Mouse (Mus musculus): ENCODE results near the gene Npas3. TPM values are rescaled to one million over a fixed set of nuclear protein-coding genes. Genes with fewer than 3 reads are reported as not detected.

Gene Npas3
- total RNA-seq, 2 experiments from 2014 or later, result 18.0 to 21.1 TPM

DNA sequence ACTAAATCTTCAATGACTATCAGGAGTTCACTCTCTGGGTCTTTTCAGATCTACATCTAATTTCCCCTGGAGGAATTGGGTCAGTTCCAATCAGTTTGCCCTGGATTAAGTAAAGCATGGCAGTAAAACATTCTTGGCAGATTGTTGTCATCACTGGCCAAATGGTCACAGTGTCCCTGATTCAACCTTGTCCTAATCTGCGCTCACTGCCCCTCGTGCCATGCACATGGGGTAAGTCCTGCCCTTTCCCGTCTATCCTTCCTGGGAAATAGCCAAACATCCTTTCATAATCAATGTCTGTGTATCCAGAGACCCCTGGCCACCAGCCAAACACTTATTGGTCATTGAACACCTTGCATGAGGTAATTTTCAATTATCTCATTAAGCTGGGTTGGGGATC is 432.0 kb downstream of the Npas3 start:
- intact Hi-C loops (cut with DNase I), result no loop called here
- DNase-seq (ENCODE audit: extremely low spot score in 1 of 2, low spot score in 2 of 2), result no peak
- H3K27ac ChIP-seq, result no peak overlapping the region
- no peak overlapping the region for H3K4me3 ChIP-seq
- no peak for TF ChIP-seq CTCF (IDR thresholded peaks at IDR 0.05)

DNA sequence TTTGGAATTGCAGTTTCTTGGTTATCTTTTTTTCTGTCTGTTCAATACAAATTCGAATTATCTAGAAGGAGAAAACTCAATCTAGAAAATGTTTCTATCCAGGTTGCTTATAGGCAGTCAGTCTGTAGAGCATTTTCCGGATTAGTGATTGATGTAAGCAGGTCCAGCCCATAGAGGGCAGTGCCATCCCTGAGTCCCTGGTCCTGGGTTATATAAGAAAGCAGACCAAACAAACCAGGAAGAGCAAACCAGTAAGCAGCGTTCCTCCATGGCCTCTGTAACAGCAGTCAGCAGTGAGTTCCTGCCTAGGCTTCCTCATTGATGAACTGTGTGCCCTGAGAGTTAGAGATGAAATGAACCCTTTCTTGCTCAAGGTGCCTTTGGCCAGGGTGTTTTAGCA is 433.6 kb downstream of the Npas3 start:
- Histone ChIP-seq H3K27ac (no peak overlapping the region), H3K4me3 (no peak overlapping the region)
- no peak for DNase-seq (ENCODE audit: extremely low spot score in 1 of 2, low spot score in 2 of 2)
- peak; percentile 21 for TF ChIP-seq CTCF (IDR thresholded peaks at IDR 0.05)
- intact Hi-C loops (cut with DNase I), result no loop called here

DNA sequence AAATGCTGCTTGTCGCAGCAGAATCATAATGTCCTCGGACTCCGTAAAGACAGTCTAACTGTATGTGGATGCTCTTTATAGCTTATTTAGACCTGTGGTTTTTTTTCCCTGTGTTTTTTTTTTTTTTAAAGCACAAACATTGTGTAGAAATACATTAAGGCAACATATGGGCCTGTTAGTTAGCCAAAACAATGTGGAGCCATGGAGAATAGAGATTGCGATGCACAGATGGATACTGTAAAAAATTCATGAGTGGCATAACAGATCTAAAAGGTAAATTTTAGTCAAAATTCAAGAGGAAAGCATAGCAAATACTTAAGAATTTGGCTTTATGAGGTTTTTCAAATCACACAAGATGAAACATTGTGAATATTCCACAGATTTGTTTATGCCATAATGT is 444.0 kb downstream of the Npas3 start:
- no peak overlapping the region for H3K4me3 ChIP-seq
- no peak overlapping the region for H3K27ac ChIP-seq
- no peak for DNase-seq (ENCODE audit: extremely low spot score in 1 of 2, low spot score in 2 of 2)
- TF ChIP-seq CTCF (IDR thresholded peaks at IDR 0.05), result no peak
- intact Hi-C loops (cut with DNase I), result no loop called here

DNA sequence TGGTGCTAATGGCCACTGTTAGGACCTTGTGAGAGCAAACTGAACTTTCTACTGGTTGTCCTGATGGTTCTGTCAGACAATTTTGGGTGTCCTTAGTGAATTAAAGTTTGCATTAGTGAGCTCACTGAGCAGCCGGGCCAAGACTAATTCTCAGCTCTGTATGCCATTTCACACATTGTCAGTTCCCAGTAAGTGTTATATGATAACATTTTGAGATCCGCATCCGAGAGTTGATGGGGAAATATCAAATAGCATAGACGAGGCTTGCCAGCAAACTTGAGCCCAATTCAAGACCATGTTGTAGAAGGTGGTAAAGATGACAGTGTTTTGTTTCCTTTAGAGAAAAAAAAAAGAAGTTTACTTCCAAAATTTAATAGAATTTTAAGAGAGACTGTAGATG is 445.9 kb downstream of the Npas3 start:
- no peak for TF ChIP-seq CTCF (IDR thresholded peaks at IDR 0.05)
- H3K4me3 ChIP-seq, result no peak overlapping the region
- no peak for DNase-seq (ENCODE audit: extremely low spot score in 1 of 2, low spot score in 2 of 2)
- no peak overlapping the region for H3K27ac ChIP-seq
- intact Hi-C loops (cut with DNase I), result no loop called here

DNA sequence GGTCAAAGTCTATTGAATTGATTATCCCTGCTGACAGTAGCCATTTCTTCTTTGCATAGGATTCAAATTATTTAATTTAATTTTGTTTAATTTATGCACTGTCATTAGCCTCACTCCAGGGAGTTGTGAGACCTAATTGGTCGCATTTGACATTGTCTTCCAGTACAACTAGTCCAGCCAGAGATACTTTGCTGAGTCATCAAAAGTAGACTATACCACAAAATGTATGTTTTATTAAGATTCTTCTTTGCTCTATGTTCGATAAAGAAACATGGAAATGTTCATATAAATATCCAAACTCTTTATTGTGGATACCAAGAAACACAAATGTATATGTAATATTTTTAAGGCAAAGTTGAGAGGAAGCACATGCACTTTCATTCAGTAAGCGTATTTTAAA is 446.8 kb downstream of the Npas3 start:
- intact Hi-C loops (cut with DNase I), result no loop called here
- no peak for TF ChIP-seq CTCF (IDR thresholded peaks at IDR 0.05)
- Histone ChIP-seq H3K4me3 (no peak overlapping the region), H3K27ac (no peak overlapping the region)
- no peak for DNase-seq (ENCODE audit: extremely low spot score in 1 of 2, low spot score in 2 of 2)

DNA sequence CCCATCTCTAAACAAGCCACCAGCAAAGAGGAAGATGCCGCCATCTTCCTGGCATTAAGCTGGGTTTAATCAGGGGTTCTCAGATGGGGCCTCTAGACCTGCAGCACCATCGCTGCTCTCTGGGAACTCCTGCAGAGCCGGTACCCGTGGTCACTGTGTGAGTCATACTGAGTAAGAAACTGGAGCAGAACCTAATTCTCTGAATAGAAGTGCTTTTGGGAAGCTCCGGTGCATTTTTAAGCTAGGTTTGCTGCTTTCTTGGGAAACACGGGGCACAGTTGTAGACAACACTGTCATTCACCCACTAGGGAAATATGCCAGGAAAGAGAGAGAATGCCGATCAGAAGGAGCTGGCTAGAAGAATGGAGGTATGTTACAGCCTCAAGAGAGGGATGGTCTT is 449.2 kb downstream of the Npas3 start:
- Histone ChIP-seq H3K4me3 (no peak overlapping the region), H3K27ac (no peak overlapping the region)
- DNase-seq (ENCODE audit: extremely low spot score in 1 of 2, low spot score in 2 of 2), result no peak
- intact Hi-C loops (cut with DNase I), result no loop called here
- no peak for TF ChIP-seq CTCF (IDR thresholded peaks at IDR 0.05)

DNA sequence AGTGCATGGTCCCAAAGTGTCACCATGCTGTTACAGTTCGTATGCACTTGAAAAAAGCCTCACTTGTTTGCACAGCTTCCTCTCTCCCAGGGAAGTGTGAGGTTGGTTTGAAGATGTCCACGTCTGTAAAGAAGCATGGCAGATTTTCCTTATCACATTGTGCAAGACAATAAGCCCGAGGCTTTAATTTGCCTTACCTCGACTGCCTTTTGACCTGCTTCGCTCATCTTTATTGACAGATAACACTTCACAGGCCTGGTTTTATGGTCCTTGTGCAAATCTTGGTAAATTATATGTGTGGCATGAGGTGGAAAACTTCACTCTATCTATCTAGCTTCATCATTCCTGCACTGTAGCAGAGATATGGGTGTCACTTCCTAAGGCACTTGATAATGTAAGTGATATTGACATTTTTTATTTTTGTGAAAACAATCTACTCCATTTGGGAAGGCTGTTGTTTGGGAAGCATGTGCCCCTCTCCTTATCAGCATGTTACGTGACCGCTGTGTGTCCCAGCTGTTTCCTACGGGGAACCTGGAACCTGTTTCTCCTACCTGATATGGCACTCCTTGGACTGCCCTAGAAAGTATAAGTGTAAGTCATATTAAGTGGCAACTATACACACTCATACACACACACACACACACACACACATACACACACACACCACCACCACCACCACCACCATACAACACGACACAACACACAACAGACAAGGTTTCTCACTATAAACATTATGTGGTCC is 450.2 kb downstream of the Npas3 start:
- DNase-seq (ENCODE audit: extremely low spot score in 1 of 2, low spot score in 2 of 2), result no peak

DNA sequence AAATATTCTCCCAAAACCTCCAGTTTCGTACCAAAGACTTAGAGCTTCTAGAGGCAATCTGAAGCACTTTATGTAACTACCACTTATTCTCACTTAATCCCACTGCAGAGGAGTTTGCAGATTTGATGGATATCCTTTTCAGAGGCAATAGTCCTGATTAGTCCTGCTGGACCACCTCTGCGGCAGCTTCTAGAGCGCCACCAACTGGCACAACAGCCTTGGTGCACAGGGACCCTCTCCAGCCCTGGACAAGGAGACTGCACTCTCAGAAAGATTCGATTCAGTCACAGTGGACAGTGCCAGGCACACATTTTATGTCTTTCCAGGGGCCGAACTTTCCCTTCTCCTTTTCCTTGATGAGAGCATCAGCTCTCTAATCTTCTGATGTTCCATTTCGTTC is 471.4 kb downstream of the Npas3 start:
- peak; percentile 16 to 24 for DNase-seq (ENCODE audit: extremely low spot score in 1 of 2, low spot score in 2 of 2)
- Histone ChIP-seq H3K27ac (no peak overlapping the region), H3K4me3 (no peak overlapping the region)
- intact Hi-C loops (cut with DNase I), result no loop called here
- TF ChIP-seq CTCF (IDR thresholded peaks at IDR 0.05), result peak; percentile 48

More for the DNA sequence above, 450.2 kb downstream of the Npas3 start:
- no peak overlapping the region for H3K27ac ChIP-seq
- H3K4me3 ChIP-seq, result no peak overlapping the region
- TF ChIP-seq CTCF (IDR thresholded peaks at IDR 0.05), result no peak
- intact Hi-C loops (cut with DNase I), result no loop called here

DNA sequence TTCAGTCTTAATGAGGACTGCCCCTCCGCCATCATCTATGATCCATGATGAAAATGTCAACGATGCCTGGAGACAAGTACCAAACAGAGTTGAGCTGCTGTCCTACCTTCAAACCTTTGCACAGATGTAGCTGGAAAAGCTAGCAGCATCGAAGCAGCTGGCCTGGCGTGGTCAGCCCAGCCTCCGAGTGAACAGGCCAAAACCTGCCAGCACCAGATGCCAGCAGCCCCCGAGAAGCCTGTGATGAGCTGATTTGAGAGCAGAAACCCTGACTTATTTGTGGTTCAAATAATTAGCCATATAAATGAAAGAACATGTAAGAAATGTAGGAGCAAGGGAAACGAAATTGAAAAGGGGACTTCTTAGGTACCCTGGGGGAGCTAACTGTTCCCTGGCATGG is 473.7 kb downstream of the Npas3 start:
- Histone ChIP-seq H3K4me3 (no peak overlapping the region), H3K27ac (no peak overlapping the region)
- intact Hi-C loops (cut with DNase I), result no loop called here
- DNase-seq (ENCODE audit: extremely low spot score in 1 of 2, low spot score in 2 of 2), result no peak
- no peak for TF ChIP-seq CTCF (IDR thresholded peaks at IDR 0.05)

DNA sequence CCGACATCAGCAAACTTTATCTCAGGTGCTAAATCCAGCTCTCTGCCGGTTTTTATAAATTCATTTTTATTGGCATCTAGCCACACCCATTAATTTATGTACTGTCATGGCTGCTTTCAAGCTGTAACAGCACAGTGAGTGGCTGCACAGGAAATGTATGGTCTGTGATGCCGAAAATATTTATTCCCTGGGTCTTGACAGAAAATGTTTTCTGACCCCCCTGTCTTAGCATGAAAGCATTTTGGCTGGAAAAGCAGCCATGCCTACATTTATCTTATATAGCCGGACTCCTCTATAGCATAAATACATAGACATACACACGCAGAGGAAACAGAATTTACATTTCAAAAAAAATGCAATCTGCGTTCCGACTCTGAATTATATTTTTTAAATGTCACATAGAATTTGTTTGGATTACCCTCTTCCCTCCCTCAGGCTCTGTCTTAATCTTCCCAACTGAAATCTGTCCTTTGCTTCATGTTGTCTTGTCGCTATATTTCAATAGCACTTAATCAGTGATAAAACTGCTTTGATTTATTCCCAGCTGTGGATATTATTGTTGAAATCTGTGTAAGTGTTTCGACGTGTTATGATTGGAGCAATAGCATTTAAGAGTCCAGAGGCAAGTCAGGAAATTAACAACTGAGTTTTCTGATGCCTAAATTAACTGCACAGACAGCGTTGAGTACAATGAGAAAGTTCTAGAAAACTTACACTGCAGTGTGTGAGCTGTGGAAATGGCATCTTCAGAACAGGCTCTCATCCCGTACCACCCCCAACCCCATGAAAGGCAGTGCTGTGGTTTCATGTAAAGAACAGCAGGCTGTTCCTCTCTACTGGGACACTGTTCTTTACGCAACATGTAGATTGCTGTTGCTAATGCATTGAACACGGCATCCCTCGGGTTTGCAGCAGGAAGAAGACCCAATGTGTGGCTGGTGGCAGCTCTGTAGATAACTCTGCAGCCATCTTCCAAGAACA is 474.5 kb downstream of the Npas3 start:
- Histone ChIP-seq H3K27ac (no peak overlapping the region), H3K4me3 (no peak overlapping the region)
- intact Hi-C loops (cut with DNase I), result no loop called here
- no peak for TF ChIP-seq CTCF (IDR thresholded peaks at IDR 0.05)
- DNase-seq (ENCODE audit: extremely low spot score in 1 of 2, low spot score in 2 of 2), result no peak

DNA sequence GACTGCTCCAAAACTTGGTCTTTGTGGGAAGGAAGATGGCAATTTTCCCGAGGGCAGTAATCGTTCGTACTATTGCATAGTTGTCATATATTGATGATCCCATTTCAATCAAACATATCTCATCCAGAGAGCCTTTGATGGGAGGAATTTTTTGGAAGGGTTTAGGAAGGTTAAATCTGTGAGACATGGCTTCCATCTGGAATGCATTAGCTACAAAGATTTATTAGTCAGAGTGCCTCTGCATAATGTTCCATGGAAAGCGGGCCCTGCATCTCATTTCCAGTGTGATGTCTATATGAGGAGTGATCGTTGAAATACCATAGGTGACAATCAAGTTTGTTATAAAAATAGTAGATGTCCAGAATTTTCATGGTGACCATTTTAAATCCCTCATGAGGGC is 480.8 kb downstream of the Npas3 start:
- Histone ChIP-seq H3K27ac (no peak overlapping the region), H3K4me3 (no peak overlapping the region)
- no peak for TF ChIP-seq CTCF (IDR thresholded peaks at IDR 0.05)
- DNase-seq (ENCODE audit: extremely low spot score in 1 of 2, low spot score in 2 of 2), result no peak
- intact Hi-C loops (cut with DNase I), result no loop called here

DNA sequence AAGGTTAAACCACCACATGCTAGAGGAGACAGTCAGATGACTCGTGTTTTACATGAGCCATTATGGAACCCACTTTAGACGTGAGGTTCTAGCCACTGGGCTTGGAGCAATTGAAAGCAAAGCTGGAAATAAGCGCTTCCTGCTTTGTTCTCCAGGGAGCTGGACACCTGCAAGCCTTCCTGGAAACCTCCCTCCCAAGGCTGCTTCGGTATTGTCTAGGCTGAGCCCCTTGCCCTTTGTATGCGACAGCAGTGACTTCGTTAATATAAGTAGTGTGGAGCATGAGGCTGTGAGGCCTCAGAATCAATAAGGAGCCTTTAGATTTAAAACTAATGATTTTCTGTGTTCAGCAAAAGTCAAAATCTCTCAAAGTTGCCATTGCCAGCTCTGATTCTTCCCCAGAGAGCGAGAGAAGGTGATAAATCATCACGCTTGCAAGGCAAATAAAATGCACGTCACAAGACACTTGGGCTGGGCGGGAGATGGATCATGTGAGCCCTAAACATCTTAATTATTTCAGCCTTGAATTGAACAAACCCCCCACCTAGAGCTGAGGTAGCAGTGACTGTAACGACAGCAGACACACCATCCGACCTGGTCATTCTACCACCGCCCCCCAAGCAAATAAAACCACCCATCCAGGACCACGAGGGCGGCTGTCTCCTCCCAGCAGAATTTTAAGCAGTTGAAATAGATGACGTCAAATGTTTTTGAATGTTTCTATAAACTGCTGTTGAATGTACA is 490.2 kb downstream of the Npas3 start:
- TF ChIP-seq CTCF (IDR thresholded peaks at IDR 0.05), result no peak
- Histone ChIP-seq H3K4me3 (no peak overlapping the region), H3K27ac (no peak overlapping the region)
- intact Hi-C loops (cut with DNase I), result no loop called here
- no peak for DNase-seq (ENCODE audit: extremely low spot score in 1 of 2, low spot score in 2 of 2)

All from left cerebral cortex, adult 2 months (tissue).